Mouse (Mus musculus) R1 (cell line): ENCODE measurements at regions not wholly inside any gene's neighbourhood (a gene's known extent, or its start where the extent isn't known, plus 50 kb on each side); places are given as distances from the start of the nearest gene placed in this dataset.

Source experiments
- DNase-seq: peaks from one replicate; pipeline ENCODE4 v3.0.0-alpha.2; 2018; ENCODE audit warnings: low read depth, low spot score

DNA sequence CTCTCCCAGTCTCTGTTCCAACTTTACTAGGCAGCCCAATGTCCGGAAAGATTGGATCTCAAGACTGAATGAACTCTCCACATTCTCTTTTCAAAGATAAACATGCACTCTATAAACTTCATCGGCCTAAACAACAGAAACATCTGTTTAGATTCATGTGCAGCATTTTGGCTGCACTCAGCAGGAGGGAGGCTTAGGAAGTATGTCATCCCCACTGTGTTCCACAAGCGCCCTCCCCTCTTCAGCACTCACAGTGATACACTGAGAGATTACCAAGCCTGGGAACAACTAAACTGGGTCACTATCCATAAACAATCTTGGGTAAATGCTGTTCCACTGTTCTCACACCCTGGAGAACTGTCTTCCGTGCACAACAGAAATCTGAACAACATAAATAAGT is 185.5 kb upstream of the Gm11114 start:
- no peak for DNase-seq

DNA sequence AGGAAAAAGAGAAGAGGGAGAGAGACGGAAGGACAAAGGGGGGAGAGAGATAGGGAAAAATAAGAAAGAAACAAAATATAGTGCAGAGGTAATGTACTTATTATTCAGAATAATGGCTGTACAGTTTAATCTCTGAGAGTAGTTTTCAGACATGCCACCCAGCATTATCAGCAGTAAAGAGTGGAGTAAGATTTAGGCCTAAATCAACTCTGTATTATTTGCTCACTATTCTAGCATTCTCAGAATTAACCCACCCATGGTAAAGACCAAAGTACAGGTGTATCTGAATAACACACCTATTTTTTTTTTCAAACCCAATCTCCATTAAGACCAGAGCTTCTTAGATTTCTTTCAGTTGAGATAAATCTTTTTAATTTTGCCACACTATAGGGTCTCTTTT is 177.7 kb upstream of the Gm11114 start:
- DNase-seq, result no peak

- DNase-seq, result no peak
Observed at GRCm38 (mm10) chr9:85136715-85137582, 175.6 kb upstream of the Gm11114 start.

DNA sequence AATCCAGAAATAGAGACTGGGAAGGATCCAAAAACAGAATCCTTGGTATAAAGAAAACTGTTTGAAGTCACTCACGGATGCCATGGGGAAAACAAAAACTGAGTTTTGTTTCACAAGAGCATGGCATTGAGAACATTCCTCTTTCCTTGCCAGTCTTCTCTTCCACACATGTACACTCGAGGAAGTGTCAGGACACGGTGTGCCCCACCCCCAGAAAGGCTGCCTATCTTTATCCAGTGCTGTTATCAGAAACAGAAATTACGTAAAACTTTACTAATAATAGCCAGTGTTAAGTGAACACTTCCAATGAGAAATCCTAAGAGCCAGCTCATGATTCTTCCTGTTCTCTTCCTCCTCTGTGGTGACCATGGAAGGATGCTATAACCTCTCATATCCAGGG is 172.7 kb upstream of the Gm11114 start:
- no peak for DNase-seq

DNA sequence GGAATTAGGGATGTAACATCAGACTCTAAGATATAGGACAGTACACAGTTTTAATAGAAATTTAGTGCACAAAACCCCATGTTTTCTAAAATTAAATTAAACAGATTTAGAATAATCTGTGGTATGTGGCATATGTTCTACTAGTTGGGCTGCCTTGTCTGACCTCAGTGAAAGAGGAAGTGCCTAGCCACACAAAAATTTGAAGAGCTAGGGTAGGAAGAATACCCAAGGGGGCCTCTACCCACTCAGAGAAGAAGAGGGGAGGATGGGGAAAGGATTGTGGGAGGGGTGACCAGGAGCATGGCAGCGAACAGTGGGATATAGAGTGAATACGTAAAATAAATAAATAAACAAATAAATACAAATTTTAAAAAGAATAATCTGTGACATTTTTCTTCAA is 168.2 kb upstream of the Gm11114 start:
- DNase-seq, result no peak

GRCm38 (mm10) chr9:85165632-85166031 is 146.9 kb upstream of the Gm11114 start:
- no peak for DNase-seq

DNA sequence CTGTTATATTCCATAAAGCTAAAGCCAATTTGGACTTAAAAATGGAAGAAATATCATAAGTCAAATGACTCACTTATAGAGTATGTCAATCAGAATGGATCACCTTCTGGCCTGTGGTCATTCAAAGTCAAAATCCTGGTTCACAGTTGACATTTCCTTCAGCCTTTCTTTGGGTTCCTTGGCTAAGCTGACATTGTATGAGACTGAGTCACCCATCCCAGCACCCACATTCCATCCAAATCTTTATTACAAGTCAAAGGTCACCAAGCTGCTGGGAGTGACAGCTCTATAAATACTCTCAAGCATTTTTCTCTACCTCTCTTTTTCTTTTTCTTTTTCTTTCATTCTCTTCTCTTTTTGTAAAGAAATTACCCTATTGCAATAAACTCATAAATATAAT is 145.3 kb upstream of the Gm11114 start:
- no peak for DNase-seq

DNA sequence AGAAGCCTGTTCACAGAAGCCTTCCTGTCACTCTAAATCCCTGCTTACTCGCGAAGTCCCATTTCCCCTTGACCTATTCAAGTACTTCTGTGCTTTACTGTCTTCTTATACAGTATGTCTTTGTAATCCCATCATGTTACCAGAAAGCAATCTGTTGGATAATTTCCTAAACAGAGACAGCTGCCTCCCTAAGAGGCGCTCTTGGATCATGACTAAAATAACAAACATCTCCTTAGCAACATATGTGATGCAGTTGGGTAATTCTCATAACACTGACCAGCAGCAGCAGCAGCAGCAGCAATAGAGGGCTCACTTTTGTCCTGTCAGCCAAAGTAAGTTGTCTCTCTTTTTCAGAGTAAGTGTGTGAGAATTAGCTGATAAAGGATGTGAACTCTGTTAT is 138.1 kb upstream of the Gm11114 start:
- DNase-seq, result no peak

GRCm38 (mm10) chr9:85201202-85201601 is 111.4 kb upstream of the Gm11114 start:
- no peak for DNase-seq

DNA sequence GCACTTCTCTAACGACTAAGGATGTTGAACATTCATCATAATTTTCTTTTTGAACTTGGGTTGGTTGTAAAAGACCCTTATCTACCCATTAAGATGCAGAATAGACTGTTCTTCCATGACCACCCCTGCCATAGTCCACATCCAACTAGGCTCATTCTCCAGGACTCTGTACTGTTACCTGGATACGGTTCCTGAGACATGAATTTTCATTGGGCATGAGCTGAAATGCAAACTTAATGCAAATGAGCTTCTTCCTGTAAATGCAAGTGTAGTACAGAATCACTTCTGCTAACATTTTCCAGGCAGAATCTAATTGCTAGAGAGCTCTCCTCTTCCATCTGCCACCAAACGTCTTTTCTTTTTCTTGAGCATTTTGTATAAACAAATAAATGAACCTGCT is 87.7 kb upstream of the Gm11114 start:
- DNase-seq, result no peak
